Mouse (Mus musculus) midbrain, embryonic 16.5 days (tissue): ENCODE results near the gene Eya2. TPM values are rescaled to one million over a fixed set of nuclear protein-coding genes. Genes with fewer than 3 reads are reported as not detected.

Source experiments
- ATAC-seq: fragments of 200-750 bp; cut with Nextera tagmentation; 2 replicates; pipeline ENCODE4 v1.8.0; 2017; ENCODE audit warnings: moderate TSS enrichment
- H3K27ac ChIP-seq: fragments of 300-500 bp; sonication (generic); 2 replicates; pipeline ENCODE4 v1.5.1; 2014; ENCODE audit warnings: mild to moderate bottlenecking, low read length, mixed read lengths
- H3K27me3 ChIP-seq: fragments of 300-500 bp; sonication (generic); 2 replicates; pipeline ENCODE4 v1.6.1; 2014; ENCODE audit warnings: low read depth, low read length, mixed read lengths; ENCODE audit not compliant: control insufficient read depth, insufficient read depth
- H3K36me3 ChIP-seq: fragments of 300-500 bp; sonication (generic); 2 replicates; pipeline ENCODE4 v1.6.1; 2014; ENCODE audit warnings: mild to moderate bottlenecking, low read length, moderate library complexity, mixed read lengths; ENCODE audit not compliant: control insufficient read depth, insufficient read depth
- H3K4me1 ChIP-seq: fragments of 300-500 bp; sonication (generic); 2 replicates; pipeline ENCODE4 v1.6.1; 2014; ENCODE audit warnings: mild to moderate bottlenecking, low read length, mixed read lengths; ENCODE audit not compliant: control insufficient read depth, insufficient read depth
- H3K4me2 ChIP-seq: fragments of 300-500 bp; sonication (generic); 2 replicates; pipeline ENCODE4 v1.6.1; 2014; ENCODE audit warnings: mild to moderate bottlenecking, low read length, mixed read lengths
- H3K4me3 ChIP-seq: fragments of 300-500 bp; sonication (generic); 2 replicates; pipeline ENCODE4 v1.5.1; 2014; ENCODE audit warnings: low read depth, mild to moderate bottlenecking, low read length, moderate library complexity, mixed read lengths
- H3K9ac ChIP-seq: fragments of 300-500 bp; sonication (generic); 2 replicates; pipeline ENCODE4 v1.6.1; 2014; ENCODE audit warnings: low read depth, low read length, mixed read lengths
- H3K9me3 ChIP-seq: fragments of 300-500 bp; sonication (generic); replicated peaks from 2 replicates; pipeline ENCODE4 v1.6.1; 2014; ENCODE audit warnings: mild to moderate bottlenecking, low read length, mixed read lengths; ENCODE audit not compliant: control insufficient read depth, poor library complexity, severe bottlenecking
- WGBS: fragments of 180-500 bp; shearing (Covaris S2); extraction: QIAGEN DNeasy Blood & Tissue Kit; methylation state at CpG from one replicate; pipeline ENCODE4 v1.1.7; 2014; 5-methylcytosine and 5-hydroxymethylcytosine counted together
- polyA plus RNA-seq: library from polyadenylated mRNA; unstranded; fragments of >200 nt; fragmentation: Nextera tagmentation; extraction: Ambion mirVana; gene quantifications from 2 replicates; pipeline ENCODE4 v1.2.1, GENCODE M21; 2015

Eya2 gene
- polyA plus RNA-seq, 1 experiment from 2014 or later: 3.6 TPM

GRCm38 (mm10) chr2:165694767-165695166, 99.9 kb downstream of the Eya2 start:
- Histone ChIP-seq H3K9me3 (no peaks in the 10 kb centered on the region), H3K36me3 (no peaks in the 10 kb centered on the region), H3K9ac (no peak overlapping the region), H3K4me2 (no peak overlapping the region), H3K4me3 (no peak overlapping the region), H3K4me1 (no peaks in the 10 kb centered on the region), H3K27me3 (no peaks in the 10 kb centered on the region), H3K27ac (no peak overlapping the region)
- no peak for ATAC-seq
- 95% methylated on average over 6 of the region's 6 CpGs for WGBS

- H3K4me2 ChIP-seq: no peak overlapping the region
- H3K9me3 ChIP-seq: no peaks in the 10 kb centered on the region
- no peaks in the 10 kb centered on the region for H3K27me3 ChIP-seq
- no peaks in the 10 kb centered on the region for H3K36me3 ChIP-seq
- no peaks in the 10 kb centered on the region for H3K4me1 ChIP-seq
- no peak overlapping the region for H3K9ac ChIP-seq
- no peak overlapping the region for H3K4me3 ChIP-seq
- no peak for ATAC-seq
- no peak overlapping the region for H3K27ac ChIP-seq
- 32% methylated on average over 19 of the region's 19 CpGs for WGBS
Observed at GRCm38 (mm10) chr2:165700252-165700908, 105.5 kb downstream of the Eya2 start.

GRCm38 (mm10) chr2:165703033-165703805, 108.4 kb downstream of the Eya2 start:
- H3K36me3 ChIP-seq: no peaks in the 10 kb centered on the region
- H3K9me3 ChIP-seq: no peaks in the 10 kb centered on the region
- no peaks in the 10 kb centered on the region for H3K27me3 ChIP-seq
- no peak overlapping the region for H3K4me3 ChIP-seq
- H3K4me1 ChIP-seq: no peaks in the 10 kb centered on the region
- H3K4me2 ChIP-seq: no peak overlapping the region
- ATAC-seq: no peak
- no peak overlapping the region for H3K9ac ChIP-seq
- no peak overlapping the region for H3K27ac ChIP-seq
- WGBS: 52% methylated on average over 9 of the region's 9 CpGs

GRCm38 (mm10) chr2:165708266-165708665, 113.4 kb downstream of the Eya2 start:
- 75% methylated on average over 9 of the region's 9 CpGs for WGBS
- Histone ChIP-seq H3K36me3 (no peaks in the 10 kb centered on the region), H3K9ac (no peak overlapping the region), H3K27ac (no peak overlapping the region), H3K4me3 (no peak overlapping the region), H3K4me1 (peaks cover 3% of the 10 kb centered on the region; the same call in 1 of the 2 replicates), H3K4me2 (no peak overlapping the region), H3K27me3 (no peaks in the 10 kb centered on the region), H3K9me3 (no peaks in the 10 kb centered on the region)
- no peak for ATAC-seq

- no peaks in the 10 kb centered on the region for H3K9me3 ChIP-seq
- H3K4me1 ChIP-seq: peaks cover 3% of the 10 kb centered on the region
- no peaks in the 10 kb centered on the region for H3K36me3 ChIP-seq
- ATAC-seq: no peak
- no peak overlapping the region for H3K9ac ChIP-seq
- 87% methylated on average over 6 of the region's 6 CpGs for WGBS
- no peaks in the 10 kb centered on the region for H3K27me3 ChIP-seq
- H3K27ac ChIP-seq: no peak overlapping the region
- H3K4me3 ChIP-seq: no peak overlapping the region
- no peak overlapping the region for H3K4me2 ChIP-seq
Observed at GRCm38 (mm10) chr2:165716688-165717087, 121.9 kb downstream of the Eya2 start.

GRCm38 (mm10) chr2:165717182-165718176, 122.6 kb downstream of the Eya2 start:
- Histone ChIP-seq H3K4me1 (no peaks in the 10 kb centered on the region; the same call in 1 of the 2 replicates), H3K27ac (no peak overlapping the region), H3K4me2 (no peak overlapping the region), H3K9me3 (no peaks in the 10 kb centered on the region), H3K4me3 (no peak overlapping the region), H3K36me3 (no peaks in the 10 kb centered on the region), H3K27me3 (no peaks in the 10 kb centered on the region), H3K9ac (no peak overlapping the region)
- WGBS: 61% methylated on average over 23 of the region's 23 CpGs
- ATAC-seq: no peak

- WGBS: 71% methylated on average over 8 of the region's 8 CpGs
- no peak overlapping the region for H3K4me2 ChIP-seq
- no peak overlapping the region for H3K4me3 ChIP-seq
- no peak overlapping the region for H3K9ac ChIP-seq
- H3K27ac ChIP-seq: no peak overlapping the region
- H3K27me3 ChIP-seq: no peaks in the 10 kb centered on the region
- no peak for ATAC-seq
- no peaks in the 10 kb centered on the region; the same call in 1 of the 2 replicates for H3K4me1 ChIP-seq
- no peaks in the 10 kb centered on the region for H3K36me3 ChIP-seq
- H3K9me3 ChIP-seq: no peaks in the 10 kb centered on the region
Observed at GRCm38 (mm10) chr2:165719382-165719781, 124.5 kb downstream of the Eya2 start.

GRCm38 (mm10) chr2:165721941-165722340, 127.1 kb downstream of the Eya2 start:
- no peaks in the 10 kb centered on the region for H3K9me3 ChIP-seq
- no peak overlapping the region for H3K4me2 ChIP-seq
- no peak overlapping the region for H3K27ac ChIP-seq
- H3K27me3 ChIP-seq: no peaks in the 10 kb centered on the region
- 95% methylated on average over 5 of the region's 5 CpGs for WGBS
- no peaks in the 10 kb centered on the region for H3K36me3 ChIP-seq
- H3K4me3 ChIP-seq: no peak overlapping the region
- no peaks in the 10 kb centered on the region; the same call in 1 of the 2 replicates for H3K4me1 ChIP-seq
- ATAC-seq: no peak
- no peak overlapping the region for H3K9ac ChIP-seq
